ENCODE assay signal across 30 mouse cellular contexts in genomic region chr3:142477866-142478265, GRCm38 (mm10). TPM values are rescaled to one million over a fixed set of nuclear protein-coding genes. Genes with fewer than 3 reads are reported as not detected.
"Had no signal": no experiment of that assay in that cellular context is flagged by ENCODE, and none has a peak within 500 bp of the region (broad histone marks: within the 10 kb centered on the region; RNA-seq: fewer than 3 reads in every experiment).

No protein-coding gene starts in this region.

- H3K4me1 ChIP-seq: embryonic facial prominence, embryonic 10.5 days; embryonic facial prominence, embryonic 12.5 days; embryonic facial prominence, embryonic 13.5 days; embryonic facial prominence, embryonic 15.5 days; forebrain, embryonic 10.5 days; forebrain, embryonic 12.5 days; forebrain, embryonic 13.5 days; forebrain, embryonic 15.5 days had no signal

- H3K4me3 ChIP-seq: embryonic facial prominence, embryonic 10.5 days; embryonic facial prominence, embryonic 12.5 days; embryonic facial prominence, embryonic 13.5 days; embryonic facial prominence, embryonic 15.5 days; erythroblast, embryonic 14.5 days; forebrain, embryonic 10.5 days; forebrain, embryonic 12.5 days; forebrain, embryonic 13.5 days; forebrain, embryonic 15.5 days; gastrocnemius, adult 2 months; heart, adult 2 months had no signal

- H3K9ac ChIP-seq: embryonic facial prominence, embryonic 12.5 days; embryonic facial prominence, embryonic 13.5 days; embryonic facial prominence, embryonic 15.5 days; forebrain, embryonic 12.5 days; forebrain, embryonic 13.5 days; forebrain, embryonic 15.5 days; forebrain, postnatal 0 days had no signal

- H3K36me3 ChIP-seq: embryonic facial prominence, embryonic 10.5 days; embryonic facial prominence, embryonic 12.5 days; embryonic facial prominence, embryonic 13.5 days; embryonic facial prominence, embryonic 15.5 days; forebrain, embryonic 10.5 days; forebrain, embryonic 12.5 days; forebrain, embryonic 15.5 days had no signal

- H3K9me3 ChIP-seq: embryonic facial prominence, embryonic 10.5 days; embryonic facial prominence, embryonic 12.5 days; embryonic facial prominence, embryonic 15.5 days; forebrain, embryonic 10.5 days; forebrain, embryonic 12.5 days; forebrain, embryonic 13.5 days; forebrain, embryonic 15.5 days had no signal

- H3K27me3 ChIP-seq: embryonic facial prominence, embryonic 12.5 days; embryonic facial prominence, embryonic 13.5 days; embryonic facial prominence, embryonic 15.5 days; forebrain, embryonic 12.5 days; forebrain, embryonic 13.5 days; forebrain, embryonic 15.5 days had no signal

- DNase-seq: cerebellum, adult 2 months; cerebellum, adult 8-10 months; cerebellum, adult 9-10 months; cerebellum, adult 9-11 months; cerebellum, postnatal 10 days; cerebellum, postnatal 14 days; cerebellum, postnatal 25 days; cerebellum, postnatal 36 days; embryo, embryonic 11 days; forebrain, postnatal 0 days; gastrocnemius, adult 2 months; gastrocnemius, postnatal 10 days; gastrocnemius, postnatal 14 days; gastrocnemius, postnatal 25 days; gastrocnemius, postnatal 36 days; heart, adult 18-20 months; heart, adult 2 months had no signal

- ATAC-seq: forebrain, embryonic 13.5 days; forebrain, embryonic 14.5 days; forebrain, embryonic 15.5 days; forebrain, embryonic 16.5 days; forebrain, postnatal 0 days had no signal

- H3K4me2 ChIP-seq: embryonic facial prominence, embryonic 12.5 days; embryonic facial prominence, embryonic 13.5 days; embryonic facial prominence, embryonic 15.5 days; forebrain, embryonic 12.5 days; forebrain, embryonic 13.5 days; forebrain, embryonic 15.5 days had no signal

- H3K27ac ChIP-seq: embryonic facial prominence, embryonic 10.5 days; embryonic facial prominence, embryonic 12.5 days; embryonic facial prominence, embryonic 13.5 days; embryonic facial prominence, embryonic 15.5 days; forebrain, embryonic 10.5 days; forebrain, embryonic 12.5 days; forebrain, embryonic 13.5 days; forebrain, embryonic 15.5 days; gastrocnemius, adult 2 months; heart, adult 2 months had no signal

RNA-seq across cellular contexts. Expression of gene Gbp5, which starts 15.9 kb away (rescaled TPM):
- polyA plus RNA-seq: embryonic facial prominence, embryonic 10.5 days; embryonic facial prominence, embryonic 11.5 days; erythroblast, embryonic 14.5 days; forebrain, embryonic 10.5 days; forebrain, embryonic 11.5 days; forebrain, embryonic 13.5 days; forebrain, embryonic 14.5 days; forebrain, embryonic 16.5 days had no signal
